Mouse (Mus musculus): ENCODE measurements around the gene Gm5150.

- TF ChIP-seq CTCF (IDR thresholded peaks at IDR 0.05; ENCODE audit: control insufficient read depth, insufficient read depth, insufficient replicate concordance, low read depth, low read length) (no peak), POLR2A (IDR thresholded peaks at IDR 0.05; ENCODE audit: control insufficient read depth, low read depth, low read length) (no peak)
These were observed 37.1 kb upstream of the Gm5150 start for GRCm38 (mm10) chr3:16043315-16043714.
